Mouse (Mus musculus) MEL (cell line): ENCODE measurements around the gene Ccser1. TPM values are rescaled to one million over a fixed set of nuclear protein-coding genes. Genes with fewer than 3 reads are reported as not detected.

ENCODE experiments used
- DNase-seq: peaks from one replicate; pipeline ENCODE4 v3.0.0; 2011; ENCODE audit warnings: low read depth, low spot score
- H3K27ac ChIP-seq: 2 replicates; pipeline ENCODE4 v1.5.1; 2012; ENCODE audit warnings: low read depth, mild to moderate bottlenecking, control low read depth, low read length, moderate library complexity; ENCODE audit not compliant: control insufficient read depth
- H3K27me3 ChIP-seq, 2 experiments: fragments of 150-350 bp in 1 of 2; sonication (generic) in 1 of 2; 2 replicates each; pipeline ENCODE4 v1.6.1; 2012; ENCODE audit warnings: low read length in 2 of 2, mild to moderate bottlenecking in 2 of 2, improper control_type of control experiment in 1 of 2, moderate library complexity in 1 of 2; ENCODE audit not compliant: insufficient read depth in 2 of 2, control insufficient read depth in 1 of 2
- H3K36me3 ChIP-seq, 2 experiments: 2 replicates each; pipeline ENCODE4 v1.6.1; 2012 to 2014; ENCODE audit warnings: low read length in 2 of 2, improper control_type of control experiment in 1 of 2, inconsistent platforms in 1 of 2, mild to moderate bottlenecking in 1 of 2; ENCODE audit not compliant: insufficient read depth in 2 of 2, control insufficient read depth in 1 of 2
- H3K4me1 ChIP-seq, 2 experiments: fragments of 150-350 bp in 1 of 2; sonication (generic) in 1 of 2; 2 replicates each; pipeline ENCODE4 v1.6.1; 2012; ENCODE audit warnings: low read length in 2 of 2, improper control_type of control experiment in 1 of 2, mild to moderate bottlenecking in 1 of 2; ENCODE audit not compliant: insufficient read depth in 2 of 2, control insufficient read depth in 1 of 2
- H3K4me3 ChIP-seq, 2 experiments: fragments of 150-350 bp in 1 of 2; sonication (generic) in 1 of 2; 2 replicates each; pipeline ENCODE4 v1.5.1; 2012; ENCODE audit warnings: low read depth in 2 of 2, low read length in 2 of 2, mild to moderate bottlenecking in 2 of 2, moderate library complexity in 2 of 2, control low read depth in 1 of 2, improper control_type of control experiment in 1 of 2; ENCODE audit not compliant: control insufficient read depth in 1 of 2, insufficient read depth in 1 of 2
- H3K79me2 ChIP-seq: 2 replicates; pipeline ENCODE4 v1.6.1; 2012; ENCODE audit warnings: mild to moderate bottlenecking, low read length, moderate library complexity; ENCODE audit not compliant: control insufficient read depth, poor library complexity, insufficient read depth
- H3K9ac ChIP-seq: 2 replicates; pipeline ENCODE4 v1.6.1; 2012; ENCODE audit warnings: low read depth, mild to moderate bottlenecking, control low read depth, low read length, moderate library complexity; ENCODE audit not compliant: control insufficient read depth, poor library complexity, severe bottlenecking
- H3K9me3 ChIP-seq: fragments of 150-350 bp; sonication (generic); replicated peaks from 2 replicates; pipeline ENCODE4 v1.6.1; 2012; ENCODE audit warnings: mild to moderate bottlenecking, low read length, improper control_type of control experiment, moderate library complexity; ENCODE audit not compliant: insufficient read depth
- BHLHE40 ChIP-seq: IDR thresholded peaks from 2 replicates; pipeline ENCODE4 v1.6.1; 2012; ENCODE audit warnings: low read depth, mild to moderate bottlenecking, inconsistent platforms, low read length, improper control_type of control experiment, borderline replicate concordance
- CHD2 ChIP-seq: IDR thresholded peaks from 2 replicates; pipeline ENCODE4 v1.6.1; 2011; ENCODE audit warnings: low read length, improper control_type of control experiment
- ETS1 ChIP-seq: IDR thresholded peaks from 2 replicates; pipeline ENCODE4 v1.6.1; 2012; ENCODE audit warnings: low read depth, mild to moderate bottlenecking, inconsistent platforms, low read length, improper control_type of control experiment, moderate library complexity
- GABPA ChIP-seq: IDR thresholded peaks from 2 replicates; pipeline ENCODE4 v1.6.1; 2012; ENCODE audit warnings: low read depth, mild to moderate bottlenecking, inconsistent platforms, low read length, improper control_type of control experiment, moderate library complexity
- GATA1 ChIP-seq: IDR thresholded peaks from 2 replicates; pipeline ENCODE4 v1.6.1; 2011; ENCODE audit warnings: low read depth, low read length, improper control_type of control experiment
- HCFC1 ChIP-seq: IDR thresholded peaks from 2 replicates; pipeline ENCODE4 v1.6.1; 2012; ENCODE audit warnings: low read depth, mild to moderate bottlenecking, inconsistent platforms, low read length, improper control_type of control experiment, moderate library complexity
- JUND ChIP-seq: IDR thresholded peaks from 2 replicates; pipeline ENCODE4 v1.6.1; 2011; ENCODE audit warnings: low read depth, mild to moderate bottlenecking, improper control_type of control experiment, low read length
- KAT2A ChIP-seq: conservative IDR thresholded peaks from 2 replicates; pipeline ENCODE4 v1.6.1; 2012; ENCODE audit warnings: low read depth, low read length, improper control_type of control experiment, inconsistent platforms
- MAFK ChIP-seq: IDR thresholded peaks from 2 replicates; pipeline ENCODE4 v1.6.1; 2011; ENCODE audit warnings: low read depth, mild to moderate bottlenecking, low read length, improper control_type of control experiment, borderline replicate concordance
- MAZ ChIP-seq: IDR thresholded peaks from 2 replicates; pipeline ENCODE4 v1.6.1; 2012; ENCODE audit warnings: low read depth, mild to moderate bottlenecking, inconsistent platforms, low read length, improper control_type of control experiment
- MXI1 ChIP-seq: IDR thresholded peaks from 2 replicates; pipeline ENCODE4 v1.6.1; 2011; ENCODE audit warnings: mild to moderate bottlenecking, low read depth, low read length, improper control_type of control experiment
- MYB ChIP-seq: IDR thresholded peaks from 2 replicates; pipeline ENCODE4 v1.6.1; 2011; ENCODE audit warnings: mild to moderate bottlenecking, low read depth, low read length, improper control_type of control experiment
- NRF1 ChIP-seq: IDR thresholded peaks from 2 replicates; pipeline ENCODE4 v1.6.1; 2014; ENCODE audit warnings: low read depth, mild to moderate bottlenecking, inconsistent platforms, low read length, improper control_type of control experiment, moderate library complexity; ENCODE audit not compliant: poor library complexity, insufficient read depth, severe bottlenecking
- POLR2A ChIP-seq, 2 experiments: IDR thresholded peaks; 2 replicates each; pipeline ENCODE4 v1.6.1; 2011 to 2012; ENCODE audit warnings: low read length in 2 of 2, mild to moderate bottlenecking in 2 of 2, control low read depth in 1 of 2, improper control_type of control experiment in 1 of 2, low read depth in 1 of 2, moderate library complexity in 1 of 2; ENCODE audit not compliant: control insufficient read depth in 1 of 2, insufficient read depth in 1 of 2, poor library complexity in 1 of 2
- POLR2AphosphoS2 ChIP-seq: IDR thresholded peaks from 2 replicates; pipeline ENCODE4 v1.6.1; 2011; ENCODE audit warnings: low read length, improper control_type of control experiment
- POLR2AphosphoS5 ChIP-seq: IDR thresholded peaks from 2 replicates; pipeline ENCODE4 v1.6.1; 2012; ENCODE audit warnings: low read depth, borderline replicate concordance, mild to moderate bottlenecking, inconsistent platforms, low read length, moderate library complexity, mixed read lengths
- RAD21 ChIP-seq: IDR thresholded peaks from 2 replicates; pipeline ENCODE4 v1.6.1; 2011; ENCODE audit warnings: mild to moderate bottlenecking, low read depth, low read length, improper control_type of control experiment
- SMC3 ChIP-seq: IDR thresholded peaks from 2 replicates; pipeline ENCODE4 v1.6.1; 2011; ENCODE audit warnings: low read depth, low read length, improper control_type of control experiment
- TAL1 ChIP-seq: IDR thresholded peaks from 2 replicates; pipeline ENCODE4 v1.6.1; 2012; ENCODE audit warnings: mild to moderate bottlenecking, inconsistent platforms, low read length, moderate library complexity, mixed read lengths
- TCF12 ChIP-seq: IDR thresholded peaks from 2 replicates; pipeline ENCODE4 v1.6.1; 2014; ENCODE audit warnings: low read depth, mild to moderate bottlenecking, inconsistent platforms, low read length, improper control_type of control experiment, moderate library complexity
- UBTF ChIP-seq: IDR thresholded peaks from 2 replicates; pipeline ENCODE4 v1.6.1; 2012; ENCODE audit warnings: low read depth, mild to moderate bottlenecking, inconsistent platforms, low read length, improper control_type of control experiment, moderate library complexity, borderline replicate concordance; ENCODE audit not compliant: insufficient read depth
- USF1 ChIP-seq: IDR thresholded peaks from 2 replicates; pipeline ENCODE4 v1.6.1; 2014; ENCODE audit warnings: low read depth, mild to moderate bottlenecking, inconsistent platforms, low read length, improper control_type of control experiment, moderate library complexity
- ZMIZ1 ChIP-seq: IDR thresholded peaks from 2 replicates; pipeline ENCODE4 v1.6.1; 2012; ENCODE audit warnings: low read depth, mild to moderate bottlenecking, inconsistent platforms, low read length, improper control_type of control experiment, moderate library complexity
- polyA plus RNA-seq, 2 experiments: library from polyadenylated mRNA; stranded (reverse) in 1 of 2; unstranded in 1 of 2; fragments of >175 nt in 1 of 2; fragments of >200 nt in 1 of 2; gene quantifications; 2 replicates each; pipeline versions ENCODE4 v1.2.1 to v1.2.4; 2012; ENCODE audit warnings: low replicate concordance in 2 of 2, low read depth in 1 of 2; ENCODE audit not compliant: insufficient read length in 2 of 2, insufficient read depth in 1 of 2, missing spikeins in 1 of 2
- total RNA-seq: library from RNA; depleted of rRNA; stranded (reverse); fragments of 300-350 nt; gene quantifications from 2 replicates; pipeline ENCODE4 v1.2.3, GENCODE M21; 2012

Gene Ccser1
- total and polyA plus RNA-seq, 3 experiments, result not detected

- H3K36me3 ChIP-seq, result no peaks in the 10 kb centered on the region
- no peaks in the 10 kb centered on the region for H3K4me1 ChIP-seq
- TF ChIP-seq NRF1 (no peak), GATA1 (no peak), ZMIZ1 (no peak), CHD2 (no peak), USF1 (no peak)
- no peak overlapping the region for H3K9ac ChIP-seq
- no peaks in the 10 kb centered on the region for H3K27me3 ChIP-seq
- no peaks in the 10 kb centered on the region for H3K79me2 ChIP-seq
- no peak overlapping the region for H3K27ac ChIP-seq
- no peak for DNase-seq
- H3K9me3 ChIP-seq, result no peaks in the 10 kb centered on the region
- no peak overlapping the region for H3K4me3 ChIP-seq
Observed at GRCm38 (mm10) chr6:61271033-61271432, 90.9 kb downstream of the Ccser1 start.

- H3K79me2 ChIP-seq, result no peaks in the 10 kb centered on the region
- H3K4me1 ChIP-seq, result no peaks in the 10 kb centered on the region
- no peak for TF ChIP-seq NRF1
- TF ChIP-seq KAT2A, result no peak
- no peak for TF ChIP-seq MYB
- TF ChIP-seq TAL1, result no peak
- TF ChIP-seq MXI1, result no peak
- no peak for TF ChIP-seq GABPA
- TF ChIP-seq MAFK, result no peak
- TF ChIP-seq SMC3, result no peak
- no peak for TF ChIP-seq TCF12
- TF ChIP-seq POLR2AphosphoS5, result no peak
- no peak for TF ChIP-seq HCFC1
- no peak for TF ChIP-seq BHLHE40
- no peak for TF ChIP-seq UBTF
- no peak for TF ChIP-seq ETS1
- TF ChIP-seq POLR2AphosphoS2, result no peak
- no peak for TF ChIP-seq RAD21
- no peak for TF ChIP-seq MAZ
- TF ChIP-seq ZMIZ1, result no peak
- TF ChIP-seq JUND, result no peak
- no peak for TF ChIP-seq POLR2A (IDR thresholded peaks at IDR 0.05; ENCODE audit: control insufficient read depth in 1 of 2, insufficient read depth in 1 of 2, low read depth in 1 of 2, low read length in 2 of 2, poor library complexity in 1 of 2)
- no peak overlapping the region for H3K4me3 ChIP-seq
- H3K27ac ChIP-seq, result no peak overlapping the region
- no peaks in the 10 kb centered on the region for H3K9me3 ChIP-seq
- no peaks in the 10 kb centered on the region for H3K27me3 ChIP-seq
- H3K36me3 ChIP-seq, result no peaks in the 10 kb centered on the region
- H3K9ac ChIP-seq, result no peak overlapping the region
- no peak for DNase-seq
Observed at GRCm38 (mm10) chr6:61273430-61273829, 93.3 kb downstream of the Ccser1 start.
